Comparison of ENCODE assay signal across 11 mouse cellular contexts in the genomic region with DNA sequence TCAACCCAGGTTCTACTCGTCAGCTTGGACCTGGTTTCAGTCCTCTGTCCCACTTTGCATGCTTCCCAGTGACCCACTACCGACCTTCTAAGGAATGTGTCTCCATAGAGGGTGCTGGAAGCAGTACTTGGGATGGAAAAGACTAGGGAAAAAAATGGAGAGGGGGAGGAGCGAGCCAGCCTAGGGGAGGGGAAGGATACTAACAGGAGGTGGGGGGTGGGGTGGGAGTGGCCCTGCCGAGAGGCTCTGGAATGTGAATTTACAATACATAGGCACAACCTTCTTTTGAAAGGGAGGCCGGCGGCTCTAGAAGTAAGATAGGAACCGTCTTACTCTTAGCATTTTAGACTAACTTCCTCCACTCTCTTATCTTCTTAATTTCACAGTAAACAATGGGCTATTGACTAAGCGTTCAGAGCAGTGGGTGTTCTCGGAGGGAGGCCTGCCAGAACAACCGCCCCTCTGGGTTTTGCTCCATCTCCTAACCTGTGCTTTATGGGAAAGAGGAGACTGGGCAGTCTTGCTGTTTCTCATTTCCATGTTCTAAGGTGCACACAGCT.
DNase-seq lines count a peak whose midpoint lies in the region; ATAC-seq and TF ChIP-seq lines count a peak whose summit lies in the region.
"Had no signal": no experiment of that assay in that cellular context is flagged by ENCODE, and none has a peak within 500 bp of the region (broad histone marks: within the 10 kb centered on the region; RNA-seq: fewer than 3 reads in every experiment).

No protein-coding gene starts in this region.

- H3K27me3 ChIP-seq in limb, embryonic 11.5 days (ENCODE audit: control insufficient read depth, insufficient read depth, low read length) = no peaks in the 10 kb centered on the region
- no peaks in the 10 kb centered on the region for H3K27me3 ChIP-seq in limb, embryonic 10.5 days (ENCODE audit: low read depth, poor library complexity, severe bottlenecking)
- peaks cover 16% of the 10 kb centered on the region; the same call in 1 of the 2 replicates for H3K27me3 ChIP-seq in embryonic facial prominence, embryonic 10.5 days (replicated peaks; ENCODE audit: low read depth, poor library complexity, severe bottlenecking)
- H3K27me3 ChIP-seq: hindbrain, embryonic 15.5 days had no signal

- no peak for TF ChIP-seq CTCF in olfactory bulb, adult 2 months (IDR thresholded peaks at IDR 0.05; ENCODE audit: insufficient read depth, low read depth, low read length)

- ATAC-seq in limb, embryonic 11.5 days (ENCODE audit: insufficient number of reproducible peaks, low FRiP score, low TSS enrichment, low read depth) = 0 out of 2 replicates have a peak, but pooled peaks have one; percentile 31
- no peak for ATAC-seq in megakaryocyte, adult 5-6 weeks (ENCODE audit: poor library complexity, severe bottlenecking)

- TF ChIP-seq POLR2A in olfactory bulb, adult 2 months (IDR thresholded peaks at IDR 0.05; ENCODE audit: insufficient read depth, low read depth, low read length) = no peak

- peaks cover 14% of the 10 kb centered on the region for H3K4me1 ChIP-seq in limb, embryonic 11.5 days (ENCODE audit: control insufficient read depth, insufficient read depth, low read length)
- peaks cover 38% of the 10 kb centered on the region for H3K4me1 ChIP-seq in limb, embryonic 10.5 days
- peaks cover 48% of the 10 kb centered on the region for H3K4me1 ChIP-seq in embryonic facial prominence, embryonic 10.5 days
- peaks cover 8% of the 10 kb centered on the region; the same call in 1 of the 2 replicates for H3K4me1 ChIP-seq in olfactory bulb, adult 2 months (ENCODE audit: control insufficient read depth, insufficient read depth, low read length)
- H3K4me1 ChIP-seq: megakaryocyte, embryonic 14.5 days had no signal

- H3K9me3 ChIP-seq in limb, embryonic 11.5 days (ENCODE audit: control insufficient read depth, low read length) = no peaks in the 10 kb centered on the region
- no peaks in the 10 kb centered on the region for H3K9me3 ChIP-seq in limb, embryonic 10.5 days (replicated peaks)
- H3K9me3 ChIP-seq in embryonic facial prominence, embryonic 10.5 days = no peaks in the 10 kb centered on the region
- H3K9me3 ChIP-seq: hindbrain, embryonic 15.5 days had no signal

- no peak overlapping the region for H3K9ac ChIP-seq in limb, embryonic 11.5 days (ENCODE audit: low read length)
- H3K9ac ChIP-seq: hindbrain, embryonic 15.5 days had no signal

- no peak overlapping the region for H3K27ac ChIP-seq in limb, embryonic 11.5 days (replicated peaks; ENCODE audit: low read depth, low read length)
- no peak overlapping the region for H3K27ac ChIP-seq in limb, embryonic 10.5 days
- peak overlapping the region; percentile 54 for H3K27ac ChIP-seq in embryonic facial prominence, embryonic 10.5 days (replicated peaks)
- H3K27ac ChIP-seq in olfactory bulb, adult 2 months (ENCODE audit: insufficient read depth, low read depth, low read length) = 0 out of 2 replicates have a peak overlapping the region, but pooled peaks have one; percentile 5
- H3K27ac ChIP-seq: hindbrain, embryonic 15.5 days had no signal

- no peak overlapping the region; the same call in 1 of the 2 replicates for H3K4me2 ChIP-seq in limb, embryonic 11.5 days (ENCODE audit: low read depth, severe bottlenecking)
- H3K4me2 ChIP-seq: hindbrain, embryonic 15.5 days had no signal

- 14% methylated on average over 10 of the region's 10 CpGs for WGBS in limb, embryonic 11.5 days
- WGBS in limb, embryonic 10.5 days = 10% methylated on average over 10 of the region's 10 CpGs
- WGBS in embryonic facial prominence, embryonic 10.5 days = 5% methylated on average over 10 of the region's 10 CpGs
- 33% methylated on average over 10 of the region's 10 CpGs for WGBS in olfactory bulb, adult 2 months

- peak; percentile 54 for DNase-seq in limb, embryonic 11.5 days (ENCODE audit: low spot score)
- no peak for DNase-seq in limb, embryonic 10.5 days (ENCODE audit: low spot score)
- peak; percentile 71 for DNase-seq in embryonic facial prominence, embryonic 10.5 days (ENCODE audit: low spot score)
- DNase-seq in kidney, postnatal 10 days = peak; percentile 50
- no peak for DNase-seq in left cerebral cortex, adult 8-10 months (ENCODE audit: low spot score in 2 of 2)
- DNase-seq in gastrocnemius, adult 8-10 months (ENCODE audit: low spot score in 2 of 2) = no peak
- DNase-seq: cerebellum, adult 9-11 months had no signal

- no peaks in the 10 kb centered on the region for H3K36me3 ChIP-seq in limb, embryonic 11.5 days (ENCODE audit: control insufficient read depth, insufficient read depth, low read length)
- no peaks in the 10 kb centered on the region for H3K36me3 ChIP-seq in limb, embryonic 10.5 days
- H3K36me3 ChIP-seq in embryonic facial prominence, embryonic 10.5 days (replicated peaks) = no peaks in the 10 kb centered on the region
- H3K36me3 ChIP-seq: hindbrain, embryonic 15.5 days had no signal

- no peak overlapping the region for H3K4me3 ChIP-seq in limb, embryonic 11.5 days (ENCODE audit: low read depth, low read length)
- no peak overlapping the region for H3K4me3 ChIP-seq in limb, embryonic 10.5 days
- peak overlapping the region; percentile 29; the same call in 1 of the 2 replicates for H3K4me3 ChIP-seq in embryonic facial prominence, embryonic 10.5 days
- no peak overlapping the region for H3K4me3 ChIP-seq in olfactory bulb, adult 2 months (ENCODE audit: insufficient read depth, low read depth, low read length)
- H3K4me3 ChIP-seq: hindbrain, embryonic 15.5 days; megakaryocyte, embryonic 14.5 days had no signal

Comparison
In these comparisons a context has a peak if more than half of its experiments do, and no peak if none do; other contexts are left out.
1. DNase-seq: peak in limb, embryonic 11.5 days (single experiment), embryonic facial prominence, embryonic 10.5 days (single experiment) and kidney, postnatal 10 days (single experiment); none in limb, embryonic 10.5 days (single experiment), left cerebral cortex, adult 8-10 months (0 of 2) and gastrocnemius, adult 8-10 months (0 of 2).
2. H3K27ac ChIP-seq: peak in embryonic facial prominence, embryonic 10.5 days (single experiment) and olfactory bulb, adult 2 months (single experiment); none in limb, embryonic 11.5 days (single experiment) and limb, embryonic 10.5 days (single experiment).